Mouse (Mus musculus): ENCODE measurements around the gene Amot. TPM values are rescaled to one million over a fixed set of nuclear protein-coding genes. Genes with fewer than 3 reads are reported as not detected.

Gene Amot
- 3.1 and 3.7 TPM in 2 replicates for polyA plus RNA-seq (2015; fragmentation: Nextera tagmentation; extraction: Ambion mirVana)

GRCm38 (mm10) chrX:145504717-145505415 lies at the start of gene Amot:
TSS of gene Amot (minus strand) at chrX:145505181.

Other genes starting within 250 kb of the Amot start
- gene Lhfpl1, start 156.1 kb downstream of the Amot start, polyA plus RNA-seq (2015; fragmentation: Nextera tagmentation; extraction: Ambion mirVana): 0.23 and 0.65 TPM in 2 replicates

Measured in adrenal gland, postnatal 0 days (tissue).